Mouse (Mus musculus): ENCODE measurements at regions not wholly inside any gene's neighbourhood (a gene's known extent, or its start where the extent isn't known, plus 50 kb on each side); places are given as distances from the start of the nearest gene placed in this dataset.
A peak's percentile ranks its signal among the peaks of the same experiment; 100 is the strongest.

DNA sequence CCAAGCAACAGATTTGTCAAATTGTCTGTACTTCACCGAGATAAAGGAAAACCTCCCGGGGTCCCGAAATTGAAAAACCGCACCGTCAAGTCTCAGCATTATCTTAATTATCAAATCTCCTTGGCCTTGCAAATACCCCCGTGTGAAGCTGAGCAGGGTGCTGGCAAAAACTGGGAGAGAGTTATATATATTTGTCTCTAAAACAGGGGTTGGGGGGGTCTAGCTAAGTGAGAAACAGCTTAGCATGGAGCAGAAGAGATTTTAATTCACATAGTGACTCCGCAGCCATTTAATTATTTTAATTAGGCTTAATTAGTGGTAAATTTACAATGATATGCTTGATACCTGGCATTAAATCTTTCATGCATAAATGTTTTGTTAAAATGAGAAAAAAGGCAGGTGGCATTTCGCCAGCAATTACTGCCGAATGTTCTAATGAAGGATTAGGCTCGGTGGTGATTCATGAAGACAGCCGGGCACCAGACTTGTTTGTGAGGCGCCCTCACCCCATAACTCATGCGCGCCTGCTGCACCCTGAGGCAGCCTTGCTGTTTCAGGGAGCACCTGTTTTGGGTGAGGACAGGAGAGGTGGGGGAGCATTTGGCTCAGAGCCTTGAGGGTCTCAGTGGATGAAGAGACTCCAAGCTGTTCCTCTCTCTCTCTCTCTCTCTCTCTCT, 138.2 kb downstream of the Tle3 start:
- DNase-seq (ENCODE audit: low spot score, missing footprints): no peak
- ATAC-seq (ENCODE audit: low FRiP score): no peak
- WGBS: 28% methylated on average over 14 of the region's 14 CpGs
- H3K36me3 ChIP-seq (ENCODE audit: control insufficient read depth, insufficient read depth, low read length): no peaks in the 10 kb centered on the region
- no peak overlapping the region for H3K9ac ChIP-seq (ENCODE audit: low read length)
- no peak overlapping the region for H3K27ac ChIP-seq (ENCODE audit: low read depth, low read length)
- peaks cover 11% of the 10 kb centered on the region; the same call in 1 of the 2 replicates for H3K4me1 ChIP-seq (ENCODE audit: control insufficient read depth, insufficient read depth, low read length)
- H3K27me3 ChIP-seq (ENCODE audit: control insufficient read depth, insufficient read depth, low read length): peaks cover 5% of the 10 kb centered on the region; the same call in 1 of the 2 replicates
- no peak overlapping the region for H3K4me3 ChIP-seq (ENCODE audit: low read depth, low read length)
- H3K9me3 ChIP-seq (ENCODE audit: control insufficient read depth, low read length): no peaks in the 10 kb centered on the region
- H3K4me2 ChIP-seq: 0 out of 2 replicates have a peak overlapping the region, but pooled peaks have one; percentile 22

GRCm38 (mm10) chr9:61509591-61510191, 137.5 kb downstream of the Tle3 start:
- Histone ChIP-seq H3K4me3 (ENCODE audit: low read depth, low read length) (no peak overlapping the region), H3K27me3 (ENCODE audit: control insufficient read depth, insufficient read depth, low read length) (peaks cover 5% of the 10 kb centered on the region; the same call in 1 of the 2 replicates), H3K9ac (ENCODE audit: low read length) (peak overlapping the region; percentile 36; the same call in 1 of the 2 replicates), H3K9me3 (ENCODE audit: control insufficient read depth, low read length) (no peaks in the 10 kb centered on the region), H3K4me1 (ENCODE audit: control insufficient read depth, insufficient read depth, low read length) (peaks cover 11% of the 10 kb centered on the region; the same call in 1 of the 2 replicates), H3K4me2 (peak overlapping the region; percentile 22), H3K27ac (ENCODE audit: low read depth, low read length) (no peak overlapping the region), H3K36me3 (ENCODE audit: control insufficient read depth, insufficient read depth, low read length) (no peaks in the 10 kb centered on the region)
- WGBS: 17% methylated on average over 26 of the region's 26 CpGs
- peak; percentile 92 for DNase-seq (ENCODE audit: low spot score, missing footprints)
- peak; percentile 46; the same call in 1 of the 2 replicates for ATAC-seq (ENCODE audit: low FRiP score)

GRCm38 (mm10) chr9:61509091-61509490, 136.9 kb downstream of the Tle3 start:
- Histone ChIP-seq H3K9me3 (ENCODE audit: control insufficient read depth, low read length) (no peaks in the 10 kb centered on the region), H3K4me2 (no peak overlapping the region), H3K27me3 (ENCODE audit: control insufficient read depth, insufficient read depth, low read length) (peaks cover 5% of the 10 kb centered on the region; the same call in 1 of the 2 replicates), H3K27ac (ENCODE audit: low read depth, low read length) (no peak overlapping the region), H3K4me3 (ENCODE audit: low read depth, low read length) (no peak overlapping the region), H3K36me3 (ENCODE audit: control insufficient read depth, insufficient read depth, low read length) (no peaks in the 10 kb centered on the region), H3K9ac (ENCODE audit: low read length) (no peak overlapping the region), H3K4me1 (ENCODE audit: control insufficient read depth, insufficient read depth, low read length) (peaks cover 11% of the 10 kb centered on the region; the same call in 1 of the 2 replicates)
- ATAC-seq (ENCODE audit: low FRiP score): no peak
- 82% methylated on average over 5 of the region's 5 CpGs for WGBS
- DNase-seq (ENCODE audit: low spot score, missing footprints): peak; percentile 83

GRCm38 (mm10) chr9:61500851-61501250, 128.7 kb downstream of the Tle3 start:
- Histone ChIP-seq H3K4me3 (ENCODE audit: low read depth, low read length) (no peak overlapping the region), H3K27ac (ENCODE audit: low read depth, low read length) (no peak overlapping the region), H3K9ac (ENCODE audit: low read length) (no peak overlapping the region), H3K9me3 (ENCODE audit: control insufficient read depth, low read length) (no peaks in the 10 kb centered on the region), H3K36me3 (ENCODE audit: control insufficient read depth, insufficient read depth, low read length) (no peaks in the 10 kb centered on the region), H3K27me3 (ENCODE audit: control insufficient read depth, insufficient read depth, low read length) (no peaks in the 10 kb centered on the region), H3K4me2 (no peak overlapping the region), H3K4me1 (ENCODE audit: control insufficient read depth, insufficient read depth, low read length) (no peaks in the 10 kb centered on the region)
- no peak for DNase-seq (ENCODE audit: low spot score, missing footprints)
- WGBS: 90% methylated on average over 9 of the region's 9 CpGs
- no peak for ATAC-seq (ENCODE audit: low FRiP score)

DNA sequence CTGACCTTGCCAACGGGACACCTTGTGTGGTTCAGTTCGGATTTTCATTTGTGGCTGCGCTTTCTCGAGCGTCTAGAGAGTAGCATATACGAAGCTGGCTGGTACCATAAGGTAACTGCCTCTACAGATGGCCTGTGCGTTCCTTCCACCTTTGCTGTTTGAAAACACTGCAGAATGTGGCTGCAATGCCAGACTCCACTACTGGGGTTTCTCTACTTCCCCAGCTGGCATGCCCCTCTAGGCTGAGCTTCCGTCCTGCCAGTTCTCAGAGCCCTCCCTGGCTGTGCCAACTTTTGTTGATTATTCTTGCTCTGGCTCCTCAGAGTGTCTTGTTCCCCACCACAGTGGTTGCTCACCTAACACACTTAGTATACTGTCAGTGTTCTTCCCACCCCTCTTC, 120.7 kb downstream of the Tle3 start:
- Histone ChIP-seq H3K27me3 (ENCODE audit: control insufficient read depth, insufficient read depth, low read length) (no peaks in the 10 kb centered on the region; the same call in 1 of the 2 replicates), H3K4me3 (ENCODE audit: low read depth, low read length) (no peak overlapping the region), H3K4me1 (ENCODE audit: control insufficient read depth, insufficient read depth, low read length) (peaks cover 14% of the 10 kb centered on the region), H3K36me3 (ENCODE audit: control insufficient read depth, insufficient read depth, low read length) (no peaks in the 10 kb centered on the region), H3K4me2 (no peak overlapping the region), H3K9me3 (ENCODE audit: control insufficient read depth, low read length) (no peaks in the 10 kb centered on the region), H3K27ac (ENCODE audit: low read depth, low read length) (no peak overlapping the region), H3K9ac (ENCODE audit: low read length) (no peak overlapping the region)
- 85% methylated on average over 8 of the region's 8 CpGs for WGBS
- ATAC-seq (ENCODE audit: low FRiP score) (no peak), DNase-seq (ENCODE audit: low spot score, missing footprints) (no peak)

- Histone ChIP-seq H3K36me3 (ENCODE audit: control insufficient read depth, insufficient read depth, low read length) (no peaks in the 10 kb centered on the region), H3K4me1 (ENCODE audit: control insufficient read depth, insufficient read depth, low read length) (peaks cover 14% of the 10 kb centered on the region), H3K27ac (ENCODE audit: low read depth, low read length) (no peak overlapping the region), H3K4me2 (no peak overlapping the region), H3K4me3 (ENCODE audit: low read depth, low read length) (no peak overlapping the region), H3K9ac (ENCODE audit: low read length) (no peak overlapping the region), H3K9me3 (ENCODE audit: control insufficient read depth, low read length) (no peaks in the 10 kb centered on the region), H3K27me3 (ENCODE audit: control insufficient read depth, insufficient read depth, low read length) (no peaks in the 10 kb centered on the region; the same call in 1 of the 2 replicates)
- ATAC-seq (ENCODE audit: low FRiP score) (no peak), DNase-seq (ENCODE audit: low spot score, missing footprints) (no peak)
- 46% methylated on average over 6 of the region's 6 CpGs for WGBS
These were observed 119.1 kb downstream of the Tle3 start for GRCm38 (mm10) chr9:61491131-61491712.

GRCm38 (mm10) chr9:61489983-61490382, 117.8 kb downstream of the Tle3 start:
- Histone ChIP-seq H3K36me3 (ENCODE audit: control insufficient read depth, insufficient read depth, low read length) (no peaks in the 10 kb centered on the region), H3K27me3 (ENCODE audit: control insufficient read depth, insufficient read depth, low read length) (no peaks in the 10 kb centered on the region; the same call in 1 of the 2 replicates), H3K4me2 (no peak overlapping the region), H3K4me3 (ENCODE audit: low read depth, low read length) (no peak overlapping the region), H3K27ac (ENCODE audit: low read depth, low read length) (no peak overlapping the region), H3K9ac (ENCODE audit: low read length) (no peak overlapping the region), H3K4me1 (ENCODE audit: control insufficient read depth, insufficient read depth, low read length) (peaks cover 14% of the 10 kb centered on the region), H3K9me3 (ENCODE audit: control insufficient read depth, low read length) (no peaks in the 10 kb centered on the region)
- no peak for DNase-seq (ENCODE audit: low spot score, missing footprints)
- ATAC-seq (ENCODE audit: low FRiP score): no peak
- 62% methylated on average over 6 of the region's 6 CpGs for WGBS

DNA sequence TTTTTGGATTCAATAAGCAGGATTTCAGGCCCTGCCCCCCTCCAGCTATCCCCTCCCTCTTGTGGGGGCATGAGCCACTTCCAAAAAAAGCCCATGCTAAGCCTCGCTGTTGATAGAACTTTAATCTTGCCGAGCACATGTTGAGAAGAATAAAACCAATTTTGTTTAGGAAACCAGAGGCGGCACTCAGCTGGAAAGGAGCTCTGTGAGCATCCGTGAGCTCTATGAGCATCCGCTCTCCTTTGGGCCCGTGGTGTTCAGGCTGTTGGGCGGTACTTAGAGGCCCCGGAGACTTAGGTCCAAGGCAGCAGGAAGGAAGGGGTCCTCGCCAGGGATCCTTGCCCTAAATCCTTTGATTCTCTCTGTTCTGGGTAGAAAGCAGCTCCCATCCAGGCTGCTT, 117.0 kb downstream of the Tle3 start:
- H3K4me1 ChIP-seq (ENCODE audit: control insufficient read depth, insufficient read depth, low read length): peaks cover 14% of the 10 kb centered on the region
- no peaks in the 10 kb centered on the region for H3K36me3 ChIP-seq (ENCODE audit: control insufficient read depth, insufficient read depth, low read length)
- no peak overlapping the region for H3K27ac ChIP-seq (ENCODE audit: low read depth, low read length)
- H3K9ac ChIP-seq (ENCODE audit: low read length): no peak overlapping the region
- no peak for ATAC-seq (ENCODE audit: low FRiP score)
- 6% methylated on average over 9 of the region's 9 CpGs for WGBS
- no peak overlapping the region for H3K4me3 ChIP-seq (ENCODE audit: low read depth, low read length)
- no peaks in the 10 kb centered on the region; the same call in 1 of the 2 replicates for H3K27me3 ChIP-seq (ENCODE audit: control insufficient read depth, insufficient read depth, low read length)
- DNase-seq (ENCODE audit: low spot score, missing footprints): peak; percentile 90
- H3K4me2 ChIP-seq: no peak overlapping the region
- no peaks in the 10 kb centered on the region for H3K9me3 ChIP-seq (ENCODE audit: control insufficient read depth, low read length)

- Histone ChIP-seq H3K4me1 (ENCODE audit: control insufficient read depth, insufficient read depth, low read length) (peaks cover 14% of the 10 kb centered on the region), H3K9ac (ENCODE audit: low read length) (no peak overlapping the region), H3K9me3 (ENCODE audit: control insufficient read depth, low read length) (no peaks in the 10 kb centered on the region), H3K4me2 (no peak overlapping the region), H3K27me3 (ENCODE audit: control insufficient read depth, insufficient read depth, low read length) (no peaks in the 10 kb centered on the region; the same call in 1 of the 2 replicates), H3K4me3 (ENCODE audit: low read depth, low read length) (no peak overlapping the region), H3K36me3 (ENCODE audit: control insufficient read depth, insufficient read depth, low read length) (no peaks in the 10 kb centered on the region), H3K27ac (ENCODE audit: low read depth, low read length) (no peak overlapping the region)
- ATAC-seq (ENCODE audit: low FRiP score) (no peak), DNase-seq (ENCODE audit: low spot score, missing footprints) (no peak)
- 93% methylated on average over 12 of the region's 12 CpGs for WGBS
These were observed 115.7 kb downstream of the Tle3 start for GRCm38 (mm10) chr9:61487824-61488223.
